Mouse (Mus musculus): ENCODE results near the gene Kalrn. TPM values are rescaled to one million over a fixed set of nuclear protein-coding genes. Genes with fewer than 3 reads are reported as not detected.

The Kalrn gene
- polyA plus RNA-seq, 1 experiment from 2014 or later: 14.4 TPM

DNA sequence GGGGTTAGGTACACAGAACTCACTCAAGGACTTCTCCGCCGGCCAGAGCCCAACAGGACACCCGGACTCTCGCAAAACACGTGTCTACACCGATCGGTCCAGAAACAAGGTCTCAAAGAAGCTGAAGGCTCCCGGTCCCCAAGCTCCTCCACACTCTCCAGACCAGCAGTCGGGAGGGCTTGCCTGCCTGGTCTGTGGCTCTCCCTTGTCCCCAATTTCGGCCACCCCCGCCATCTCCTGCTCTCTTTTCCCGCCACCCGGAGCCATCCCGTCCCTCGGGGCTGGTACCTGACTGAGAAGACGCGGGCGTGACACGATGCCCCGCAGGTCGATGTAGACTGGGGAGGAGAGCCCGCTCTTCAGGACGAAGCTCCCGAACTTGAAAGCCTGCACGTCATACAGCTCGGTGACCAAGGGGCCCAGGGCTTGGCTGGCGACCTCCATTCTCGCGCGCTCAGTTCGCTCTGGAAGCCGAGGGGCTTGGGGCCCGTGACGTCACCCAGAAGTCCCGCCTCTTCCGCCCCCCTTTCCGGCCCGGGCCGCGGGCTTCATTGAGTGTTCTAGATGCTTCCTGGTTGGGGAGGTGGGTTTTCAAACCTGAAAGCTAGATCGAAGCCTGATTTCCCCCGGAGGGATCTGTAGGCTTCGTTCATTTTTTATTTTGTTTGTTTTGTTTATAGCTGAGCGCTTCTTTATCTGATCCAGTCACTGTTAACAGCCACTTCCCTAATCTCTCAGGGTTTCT is 606.6 kb downstream of the Kalrn start, which contains the start of gene Umps:
TSS of gene Umps (minus strand) at position 501 of the 745 bp plus-strand sequence.
- H3K27ac ChIP-seq: peak within 1 kb of the TSS; percentile 66
- peak within 1 kb of the TSS; percentile 71 for H3K4me3 ChIP-seq (replicated peaks)
- H3K27me3 ChIP-seq (replicated peaks): no peaks in the 10 kb centered on the region
- peak within 1 kb of the TSS; percentile 76 for H3K4me2 ChIP-seq (replicated peaks)
- peak; percentile 93 for ATAC-seq
- peak within 1 kb of the TSS; percentile 73 for H3K9ac ChIP-seq
- peaks cover 4% of the 10 kb centered on the region; the same call in 1 of the 2 replicates for H3K36me3 ChIP-seq
- WGBS: under 1% methylated on average over 44 of the region's 44 CpGs
- no peaks in the 10 kb centered on the region for H3K9me3 ChIP-seq
- H3K4me1 ChIP-seq (replicated peaks): peaks cover 7% of the 10 kb centered on the region; the same call in 1 of the 2 replicates

DNA sequence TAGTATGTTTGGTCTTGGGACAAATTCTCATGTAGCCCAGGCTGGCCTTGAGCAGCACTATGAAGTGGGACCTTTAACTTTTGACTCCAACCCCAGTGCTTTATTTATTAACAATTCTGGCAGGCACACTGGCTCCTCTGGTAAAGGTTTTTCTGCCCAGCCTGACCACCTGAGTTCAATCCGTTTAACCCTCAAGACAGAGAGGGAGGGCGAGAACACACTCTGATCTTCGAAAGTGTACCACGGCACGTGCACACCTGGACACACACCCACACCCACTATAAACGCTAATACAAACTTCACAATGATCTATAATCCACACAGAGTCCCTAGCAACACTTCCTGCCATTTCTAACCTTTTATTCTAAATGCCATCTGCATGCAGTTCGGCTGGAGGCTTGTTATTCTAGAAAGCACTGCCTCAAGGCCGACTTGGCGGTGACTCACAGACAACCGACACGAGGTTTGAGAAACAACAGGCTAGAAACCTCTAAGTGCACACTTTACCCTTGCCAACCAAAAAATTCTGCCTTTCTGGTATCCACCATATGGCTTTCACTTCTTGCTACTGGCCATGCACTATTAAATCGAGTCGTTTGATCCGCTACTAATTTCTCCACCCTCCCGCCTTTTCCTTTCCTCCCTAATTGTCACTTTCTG is 607.3 kb downstream of the Kalrn start:
- peak overlapping the region; percentile 66 for H3K27ac ChIP-seq
- WGBS: 6% methylated on average over 15 of the region's 15 CpGs
- peak; percentile 24; the same call in 1 of the 2 replicates for ATAC-seq

DNA sequence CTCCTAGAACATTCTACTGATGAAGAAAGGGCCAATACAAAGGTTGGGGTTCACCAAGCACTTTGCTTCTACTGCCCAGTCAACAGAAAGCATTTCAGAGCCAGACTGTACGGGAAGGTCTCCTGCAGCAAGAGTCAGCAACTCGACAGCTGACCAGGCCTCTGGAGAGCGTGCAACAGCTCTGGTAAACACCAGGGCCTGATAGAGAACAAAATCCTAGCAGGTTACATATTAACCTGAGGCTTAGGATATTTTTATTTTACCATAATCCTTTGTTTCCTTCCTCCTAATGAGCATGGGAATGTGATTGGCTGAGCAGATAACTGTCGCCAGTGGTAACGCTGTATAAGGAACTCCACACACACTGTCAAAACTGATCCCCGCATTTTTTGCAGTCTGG is 609.8 kb downstream of the Kalrn start:
- Histone ChIP-seq H3K9me3 (no peaks in the 10 kb centered on the region), H3K4me1 (replicated peaks) (peaks cover 7% of the 10 kb centered on the region; the same call in 1 of the 2 replicates), H3K27me3 (replicated peaks) (no peaks in the 10 kb centered on the region), H3K9ac (no peak overlapping the region), H3K4me2 (replicated peaks) (no peak overlapping the region), H3K36me3 (peaks cover 28% of the 10 kb centered on the region), H3K27ac (no peak overlapping the region), H3K4me3 (replicated peaks) (no peak overlapping the region)
- peak; percentile 61 for ATAC-seq
- 62% methylated on average over 6 of the region's 6 CpGs for WGBS

More for the DNA sequence above, 607.3 kb downstream of the Kalrn start:
- Histone ChIP-seq H3K4me1 (replicated peaks) (peaks cover 7% of the 10 kb centered on the region; the same call in 1 of the 2 replicates), H3K9me3 (no peaks in the 10 kb centered on the region), H3K4me2 (replicated peaks) (peak overlapping the region; percentile 76), H3K9ac (peak overlapping the region; percentile 73), H3K4me3 (replicated peaks) (peak overlapping the region; percentile 71), H3K36me3 (peaks cover 10% of the 10 kb centered on the region), H3K27me3 (replicated peaks) (no peaks in the 10 kb centered on the region)

DNA sequence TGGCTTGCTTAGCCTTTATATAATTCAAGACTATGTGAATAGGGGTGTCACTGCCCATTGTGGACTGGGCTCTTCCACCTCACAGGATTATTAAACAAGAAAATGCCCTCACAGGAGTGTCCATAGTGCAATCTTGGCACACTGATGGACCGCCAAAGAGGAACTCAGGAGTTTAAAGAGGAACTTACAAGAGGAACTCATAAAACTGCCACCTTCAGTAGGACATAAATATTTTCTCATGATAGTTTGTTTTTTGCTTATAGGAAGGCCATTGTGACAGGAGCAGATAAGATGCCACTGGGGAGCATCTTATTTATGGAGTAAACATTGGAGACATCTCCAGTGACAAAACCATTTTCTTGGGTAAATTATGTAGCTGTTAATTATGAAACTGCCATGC is 618.5 kb downstream of the Kalrn start:
- Histone ChIP-seq H3K36me3 (peaks cover 37% of the 10 kb centered on the region), H3K9me3 (no peaks in the 10 kb centered on the region), H3K27ac (no peak overlapping the region), H3K4me1 (replicated peaks) (no peaks in the 10 kb centered on the region), H3K4me2 (replicated peaks) (no peak overlapping the region), H3K27me3 (replicated peaks) (no peaks in the 10 kb centered on the region), H3K9ac (no peak overlapping the region), H3K4me3 (replicated peaks) (no peak overlapping the region)
- no peak for ATAC-seq
- WGBS: 90% methylated on average over 1 of the region's 1 CpGs

DNA sequence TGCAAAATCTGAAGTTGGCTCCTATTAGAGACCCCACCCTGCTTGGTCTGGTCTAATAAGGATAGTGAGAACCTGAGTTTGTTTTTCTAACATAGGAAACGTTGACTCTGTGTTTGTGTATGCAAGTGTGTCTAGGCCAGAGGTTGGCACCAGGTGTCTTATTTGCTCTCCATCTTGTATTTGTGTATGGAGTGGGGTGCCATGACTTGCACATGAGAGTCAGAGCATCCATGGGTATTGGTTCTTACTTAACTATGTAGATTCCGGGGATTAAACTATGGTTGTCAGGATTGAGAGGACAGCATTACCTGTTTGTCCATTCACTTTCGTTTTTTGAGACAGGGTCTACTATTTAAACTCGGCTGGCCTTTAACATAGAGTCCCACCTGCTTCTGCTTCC is 620.3 kb downstream of the Kalrn start:
- Histone ChIP-seq H3K9me3 (no peaks in the 10 kb centered on the region), H3K36me3 (peaks cover 27% of the 10 kb centered on the region), H3K27ac (no peak overlapping the region), H3K4me1 (replicated peaks) (no peaks in the 10 kb centered on the region), H3K4me2 (replicated peaks) (no peak overlapping the region), H3K27me3 (replicated peaks) (no peaks in the 10 kb centered on the region), H3K9ac (no peak overlapping the region), H3K4me3 (replicated peaks) (no peak overlapping the region)
- WGBS: 76% methylated on average over 4 of the region's 4 CpGs
- ATAC-seq: no peak

DNA sequence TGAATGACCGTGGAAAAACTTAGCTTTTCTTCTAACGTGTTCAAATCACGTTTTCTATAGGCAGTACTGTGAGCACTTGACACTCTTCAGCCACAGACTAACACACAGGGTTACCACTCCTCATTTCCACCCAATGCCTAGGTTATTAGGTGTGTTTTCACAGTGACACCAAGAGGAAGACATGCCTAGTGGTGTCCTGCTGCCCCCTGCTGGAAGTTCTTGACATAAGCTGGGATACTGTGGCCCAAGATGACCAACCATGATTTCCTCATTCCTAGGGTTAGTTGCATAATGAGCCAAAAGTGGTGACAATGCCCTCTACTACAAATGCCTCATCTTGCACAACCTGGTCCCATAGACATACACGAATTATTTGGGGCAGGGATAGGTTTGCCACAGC is 622.5 kb downstream of the Kalrn start:
- Histone ChIP-seq H3K4me1 (replicated peaks) (no peaks in the 10 kb centered on the region), H3K9ac (no peak overlapping the region), H3K27me3 (replicated peaks) (no peaks in the 10 kb centered on the region), H3K27ac (no peak overlapping the region), H3K4me3 (replicated peaks) (no peak overlapping the region), H3K4me2 (replicated peaks) (no peak overlapping the region), H3K36me3 (peaks cover 8% of the 10 kb centered on the region), H3K9me3 (no peaks in the 10 kb centered on the region)
- 26% methylated on average over 4 of the region's 4 CpGs for WGBS
- peak; percentile 84 for ATAC-seq

DNA sequence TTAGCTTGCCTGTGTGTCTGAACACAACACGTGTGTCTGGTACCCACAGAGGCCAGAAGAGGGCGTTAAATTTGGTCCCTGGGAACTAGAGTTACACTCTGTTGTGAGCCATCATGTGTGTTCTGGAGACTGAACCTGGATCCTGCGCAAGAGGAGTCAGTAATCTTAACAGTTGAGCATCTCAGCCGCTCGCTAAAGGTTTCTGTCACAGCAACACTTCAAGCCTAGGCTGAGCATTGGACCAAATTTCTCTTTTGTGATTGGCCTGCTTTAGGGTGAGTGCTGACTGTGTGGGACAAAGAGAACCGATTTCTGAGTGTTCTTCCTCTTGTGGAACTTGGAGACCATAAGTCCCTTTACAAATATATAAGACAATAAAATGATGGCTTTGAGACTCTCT is 622.9 kb downstream of the Kalrn start:
- no peak overlapping the region for H3K4me3 ChIP-seq (replicated peaks)
- H3K27ac ChIP-seq: no peak overlapping the region
- ATAC-seq: peak; percentile 10
- 77% methylated on average over 6 of the region's 6 CpGs for WGBS
- H3K27me3 ChIP-seq (replicated peaks): no peaks in the 10 kb centered on the region
- no peak overlapping the region for H3K9ac ChIP-seq
- H3K9me3 ChIP-seq: no peaks in the 10 kb centered on the region
- 0 out of 2 replicates have a peak, but pooled peaks cover 4% of the 10 kb centered on the region for H3K4me1 ChIP-seq (replicated peaks)
- no peak overlapping the region for H3K4me2 ChIP-seq (replicated peaks)
- peaks cover 4% of the 10 kb centered on the region; the same call in 1 of the 2 replicates for H3K36me3 ChIP-seq

DNA sequence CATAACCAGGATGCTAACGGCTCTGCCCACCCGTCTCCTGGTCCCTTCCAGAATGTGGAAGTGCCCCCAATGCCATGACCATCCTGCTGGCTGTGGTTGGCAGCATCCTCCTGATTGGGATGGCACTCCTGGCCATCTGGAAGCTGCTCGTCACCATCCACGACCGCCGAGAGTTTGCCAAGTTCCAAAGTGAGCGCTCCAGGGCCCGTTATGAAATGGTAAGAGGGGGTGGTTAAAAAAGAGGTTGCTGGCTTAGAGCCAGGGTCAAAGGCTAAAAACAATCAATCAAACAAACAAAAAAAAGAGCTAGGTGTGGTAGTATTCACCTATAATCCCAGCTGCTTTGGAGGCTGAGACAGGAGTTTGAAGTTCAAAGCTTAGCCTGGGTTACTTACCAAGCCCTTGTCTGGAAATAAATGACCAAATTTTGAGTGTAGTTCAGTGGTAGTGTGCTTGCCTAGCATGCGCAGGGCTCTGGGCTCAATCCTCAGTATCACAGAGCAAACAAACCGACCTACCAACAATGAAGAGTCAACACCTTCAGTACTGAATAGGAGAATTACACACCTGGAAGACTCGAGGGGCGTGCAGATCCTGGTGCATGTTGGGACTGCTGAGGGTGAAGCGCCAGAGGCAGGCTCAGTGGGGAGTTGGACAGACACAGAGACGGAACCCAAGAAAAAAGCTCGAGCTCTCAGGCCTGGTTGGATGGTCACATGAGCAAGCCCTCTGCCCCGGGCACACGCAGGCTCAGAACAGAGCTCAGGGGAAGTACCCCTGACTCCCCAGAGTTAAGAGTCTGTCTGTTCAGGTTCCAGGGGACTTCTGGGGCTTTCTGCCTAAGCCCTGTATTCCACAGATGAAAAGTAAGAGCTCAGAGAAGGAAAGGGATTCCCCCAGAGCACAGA is 625.4 kb downstream of the Kalrn start:
- H3K4me2 ChIP-seq (replicated peaks): no peak overlapping the region
- WGBS: 70% methylated on average over 17 of the region's 17 CpGs
- H3K27ac ChIP-seq: no peak overlapping the region
- H3K4me1 ChIP-seq (replicated peaks): peaks cover 16% of the 10 kb centered on the region
- H3K9me3 ChIP-seq: no peaks in the 10 kb centered on the region
- no peaks in the 10 kb centered on the region for H3K36me3 ChIP-seq
- no peak overlapping the region for H3K9ac ChIP-seq
- ATAC-seq: no peak; the same call in 1 of the 2 replicates
- H3K27me3 ChIP-seq (replicated peaks): no peaks in the 10 kb centered on the region
- no peak overlapping the region for H3K4me3 ChIP-seq (replicated peaks)

DNA sequence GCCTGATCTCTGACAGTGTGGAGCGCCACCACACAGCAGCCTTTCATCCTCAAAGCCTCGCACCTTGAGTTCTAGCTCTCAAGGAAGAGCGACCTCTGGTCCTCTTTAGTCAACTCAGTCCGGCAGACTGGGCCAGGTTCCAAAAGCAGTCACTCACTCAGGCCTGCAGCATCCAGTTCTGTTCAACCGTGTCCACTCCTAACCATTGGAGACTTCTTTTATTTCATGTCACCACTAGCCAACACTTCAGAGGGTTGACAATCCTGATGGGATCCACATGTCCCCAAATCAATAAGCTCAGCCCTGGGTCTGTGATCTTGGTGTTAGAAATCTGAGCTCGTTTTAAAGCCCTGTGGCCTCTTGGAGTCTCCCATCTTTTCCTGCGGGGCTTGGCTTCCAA is 627.3 kb downstream of the Kalrn start:
- Histone ChIP-seq H3K27ac (no peak overlapping the region), H3K4me1 (replicated peaks) (peaks cover 33% of the 10 kb centered on the region), H3K27me3 (replicated peaks) (no peaks in the 10 kb centered on the region), H3K9ac (no peak overlapping the region), H3K36me3 (no peaks in the 10 kb centered on the region), H3K4me3 (replicated peaks) (no peak overlapping the region), H3K4me2 (replicated peaks) (no peak overlapping the region), H3K9me3 (no peaks in the 10 kb centered on the region)
- no peak for ATAC-seq
- WGBS: 68% methylated on average over 7 of the region's 7 CpGs

DNA sequence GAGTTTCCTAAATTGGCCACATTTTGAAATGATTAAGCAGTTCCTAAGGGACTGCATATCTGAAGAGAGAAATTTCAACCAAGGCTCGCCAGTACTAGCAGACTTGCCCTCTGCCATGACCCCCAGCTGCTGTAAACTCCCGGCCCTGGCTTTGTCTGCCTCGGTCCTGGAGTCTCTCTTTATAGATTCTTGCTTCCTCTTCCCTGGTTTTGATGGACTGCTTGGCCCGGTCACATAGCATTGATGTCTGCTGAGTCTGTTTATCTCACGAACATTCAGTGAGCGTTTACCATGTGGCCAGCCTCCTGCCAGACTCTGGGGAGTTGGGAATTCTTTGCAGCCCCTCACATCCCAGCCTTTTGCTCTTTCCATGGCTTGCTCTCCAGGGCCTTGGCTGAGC is 628.6 kb downstream of the Kalrn start:
- ATAC-seq: no peak
- Histone ChIP-seq H3K27ac (0 out of 2 replicates have a peak overlapping the region, but pooled peaks have one; percentile 27), H3K4me3 (replicated peaks) (no peak overlapping the region), H3K9me3 (no peaks in the 10 kb centered on the region), H3K36me3 (no peaks in the 10 kb centered on the region), H3K4me1 (replicated peaks) (peaks cover 41% of the 10 kb centered on the region), H3K27me3 (replicated peaks) (no peaks in the 10 kb centered on the region), H3K9ac (no peak overlapping the region), H3K4me2 (replicated peaks) (no peak overlapping the region)
- WGBS: 30% methylated on average over 6 of the region's 6 CpGs

DNA sequence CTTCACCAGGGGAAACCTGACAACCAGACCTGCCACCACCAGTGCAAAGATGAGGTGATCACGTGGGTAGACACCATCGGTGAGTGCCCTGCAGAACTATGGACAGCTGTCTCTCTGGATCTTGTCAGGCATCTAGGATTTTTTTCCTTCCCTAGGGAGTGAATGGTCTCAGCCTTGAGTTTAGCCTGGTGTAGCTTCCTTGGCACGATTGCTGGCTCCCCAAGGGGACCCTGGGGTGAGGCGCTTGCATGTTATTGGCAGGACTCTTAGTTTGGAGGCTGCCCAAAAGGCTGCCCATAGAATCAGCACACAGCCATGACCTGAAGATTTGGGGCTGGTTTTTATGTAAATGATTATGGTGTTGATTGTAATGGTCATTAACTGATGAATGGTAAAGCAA is 629.2 kb downstream of the Kalrn start:
- Histone ChIP-seq H3K9ac (no peak overlapping the region), H3K36me3 (no peaks in the 10 kb centered on the region)
- WGBS: 75% methylated on average over 4 of the region's 4 CpGs

DNA sequence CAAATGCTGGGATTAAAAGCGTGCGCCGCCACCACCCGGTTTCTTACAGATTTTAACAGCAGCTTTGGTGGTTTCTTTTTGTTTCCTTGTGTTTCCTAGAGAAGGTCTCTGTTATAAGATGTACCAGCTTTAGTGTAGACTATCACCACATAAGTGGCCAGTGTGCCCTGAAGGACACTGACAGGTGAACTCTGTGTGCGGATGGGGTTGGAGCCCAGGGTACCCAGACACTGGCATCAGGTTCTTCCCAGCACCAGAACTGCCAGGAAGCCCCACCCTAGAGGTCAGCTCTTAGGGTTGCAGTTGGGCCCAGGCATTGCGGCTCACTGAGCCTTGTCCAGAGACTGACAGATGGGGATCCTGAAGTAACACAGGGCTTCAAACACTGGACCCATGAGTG is 629.9 kb downstream of the Kalrn start:
- no peaks in the 10 kb centered on the region for H3K36me3 ChIP-seq
- no peak overlapping the region for H3K9ac ChIP-seq
- no peaks in the 10 kb centered on the region for H3K9me3 ChIP-seq
- H3K4me1 ChIP-seq (replicated peaks): peaks cover 53% of the 10 kb centered on the region
- H3K27me3 ChIP-seq (replicated peaks): no peaks in the 10 kb centered on the region
- H3K4me3 ChIP-seq (replicated peaks): no peak overlapping the region
- no peak overlapping the region for H3K4me2 ChIP-seq (replicated peaks)
- no peak overlapping the region for H3K27ac ChIP-seq
- WGBS: 96% methylated on average over 6 of the region's 6 CpGs
- no peak for ATAC-seq

More for the DNA sequence above, 629.2 kb downstream of the Kalrn start:
- Histone ChIP-seq H3K27ac (no peak overlapping the region), H3K4me1 (replicated peaks) (peaks cover 46% of the 10 kb centered on the region), H3K4me2 (replicated peaks) (no peak overlapping the region), H3K9me3 (no peaks in the 10 kb centered on the region), H3K4me3 (replicated peaks) (no peak overlapping the region), H3K27me3 (replicated peaks) (no peaks in the 10 kb centered on the region)
- no peak for ATAC-seq
